Mouse (Mus musculus): Measurements from ENCODE around the gene Zfp597. TPM values are rescaled to one million over a fixed set of nuclear protein-coding genes. Genes with fewer than 3 reads are reported as not detected.

Gene Zfp597
- polyA plus RNA-seq, 1 experiment from 2014 or later = 5.4 TPM

Small RNA genes within 50 kb of the gene (microRNA-seq; reads per million reads assigned to microRNA genes)
- gene Gm23493 = not detected

Other genes starting within 250 kb of the Zfp597 start
- not detected in 2 replicates for gene Mefv, start 166.5 kb downstream of the Zfp597 start, polyA plus RNA-seq (2016; fragmentation: Nextera tagmentation; extraction: Ambion mirVana)
- gene Zfp263, start 140.5 kb downstream of the Zfp597 start, polyA plus RNA-seq (2016; fragmentation: Nextera tagmentation; extraction: Ambion mirVana) = 33.9 and 36.3 TPM in 2 replicates
- gene Olfr15, start 53.7 kb downstream of the Zfp597 start, polyA plus RNA-seq (2016; fragmentation: Nextera tagmentation; extraction: Ambion mirVana) = not detected in 2 replicates
- 0.72 and 1.1 TPM in 2 replicates for gene Zfp174, start 37.3 kb downstream of the Zfp597 start, polyA plus RNA-seq (2016; fragmentation: Nextera tagmentation; extraction: Ambion mirVana)
- 39.2 and 43.6 TPM in 2 replicates for gene Naa60, start 12.2 kb downstream of the Zfp597 start, polyA plus RNA-seq (2016; fragmentation: Nextera tagmentation; extraction: Ambion mirVana)
- gene Gm20695, start 87 bp upstream of the Zfp597 start, polyA plus RNA-seq (2016; fragmentation: Nextera tagmentation; extraction: Ambion mirVana) = 0.71 and 1.4 TPM in 2 replicates
- 7.0 and 7.4 TPM in 2 replicates for gene 1700037C18Rik, start 24.1 kb upstream of the Zfp597 start, polyA plus RNA-seq (2016; fragmentation: Nextera tagmentation; extraction: Ambion mirVana)
- gene Cluap1, start 24.2 kb upstream of the Zfp597 start, polyA plus RNA-seq (2016; fragmentation: Nextera tagmentation; extraction: Ambion mirVana) = 13.8 and 16.1 TPM in 2 replicates
- gene Nlrc3, start 92.1 kb upstream of the Zfp597 start, polyA plus RNA-seq (2016; fragmentation: Nextera tagmentation; extraction: Ambion mirVana) = 0.91 and 1.1 TPM in 2 replicates
- gene Slx4, start 119.2 kb upstream of the Zfp597 start, polyA plus RNA-seq (2016; fragmentation: Nextera tagmentation; extraction: Ambion mirVana) = 17.5 and 20.0 TPM in 2 replicates
- 5.2 and 5.5 TPM in 2 replicates for gene Dnase1, start 152.4 kb upstream of the Zfp597 start, polyA plus RNA-seq (2016; fragmentation: Nextera tagmentation; extraction: Ambion mirVana)
- gene Trap1, start 193.3 kb upstream of the Zfp597 start, polyA plus RNA-seq (2016; fragmentation: Nextera tagmentation; extraction: Ambion mirVana) = 105 and 112 TPM in 2 replicates

All from heart, embryonic 10.5 days (tissue).